Mouse (Mus musculus): ENCODE measurements around the gene Sfxn4. TPM values are rescaled to one million over a fixed set of nuclear protein-coding genes. Genes with fewer than 3 reads are reported as not detected.
"Not testable (repeated sequence)": the region's sequence is repeated elsewhere in the genome, so short reads cannot be mapped to it uniquely, and the experiment has no call there.

Gene Sfxn4
- total and polyA plus RNA-seq, 3 experiments = 2.2 to 3.9 (median 3.1) TPM

DNA sequence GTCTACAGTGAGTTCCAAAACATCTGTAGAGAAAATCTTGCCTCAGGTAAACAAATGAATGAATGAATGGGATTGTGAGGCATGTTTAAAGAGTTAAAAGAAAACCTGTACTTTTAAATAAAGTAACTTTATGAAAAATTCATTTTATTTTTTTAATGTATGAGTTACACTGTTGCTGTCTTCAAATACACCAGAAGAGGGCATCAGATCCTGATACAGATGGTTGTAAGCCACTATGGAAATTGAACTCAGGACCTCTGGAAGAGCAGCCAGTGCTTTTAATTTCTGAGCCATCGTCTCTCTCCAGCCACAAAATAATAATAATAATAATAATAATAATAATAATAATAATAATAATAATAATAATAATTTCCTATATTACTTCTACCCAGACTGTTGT is 9.2 kb upstream of the Sfxn4 start:
- dilution Hi-C loops (cut with MboI; ENCODE audit: extremely low pct_ligation_motif_present, extremely low pct_unique_long_range_greater_than_20kb, low sequenced_read_pairs) = no loop called here
- Histone ChIP-seq H3K27me3 (replicated peaks) (no peaks in the 10 kb centered on the region), H3K36me3 (replicated peaks in 1 of 2; ENCODE audit: control insufficient read depth in 1 of 2, insufficient read depth in 1 of 2, low read length in 1 of 2) (peaks cover 29 to 54% of the 10 kb centered on the region in 2 experiments), H3K4me3 (replicated peaks in 1 of 3; ENCODE audit: low read depth in 2 of 3, low read length in 2 of 3, poor library complexity in 1 of 3) (no peak overlapping the region), H3K79me2 (replicated peaks; ENCODE audit: control insufficient read depth, extremely low read depth, insufficient read depth, poor library complexity, severe bottlenecking) (peaks cover 39% of the 10 kb centered on the region), H3K4me1 (ENCODE audit: control insufficient read depth in 1 of 2, insufficient read depth in 2 of 2) (peaks cover 5 to 26% of the 10 kb centered on the region in 2 experiments; a peak in 3 of 4 replicates), H3K27ac (ENCODE audit: insufficient read depth, low read depth) (no peak overlapping the region), H3K4me2 (ENCODE audit: insufficient read depth, low read depth, poor library complexity, severe bottlenecking) (no peak overlapping the region), H3K9ac (ENCODE audit: insufficient read depth, low read depth) (no peak overlapping the region), H3K9me3 (replicated peaks; ENCODE audit: low read length) (no peaks in the 10 kb centered on the region)
- TF ChIP-seq SMC3 (IDR thresholded peaks at IDR 0.05; ENCODE audit: low read depth, low read length) (peak; percentile 39; the same call in 1 of the 2 replicates), RAD21 (IDR thresholded peaks at IDR 0.05; ENCODE audit: low read depth, low read length) (peak; percentile 44), CTCF (conservative IDR thresholded peaks at IDR 0.05 in 1 of 2, IDR thresholded peaks at IDR 0.05 in 1 of 2; ENCODE audit: low read depth in 2 of 2, low read length in 2 of 2) (peak in 1 of 2 experiments; percentile 60; a peak in 2 of 4 replicates), TCF12 (IDR thresholded peaks at IDR 0.05; ENCODE audit: low read depth, low read length) (no peak), ZC3H11A (IDR thresholded peaks at IDR 0.05; ENCODE audit: low read depth, low read length) (no peak)
- in situ Hi-C loops (cut with MboI; ENCODE audit: low pct_ligation_motif_present, low pct_unique_long_range_greater_than_20kb, low sequenced_read_pairs) = no loop called here
- DNase-seq (ENCODE audit: extremely low read depth) = no peak

DNA sequence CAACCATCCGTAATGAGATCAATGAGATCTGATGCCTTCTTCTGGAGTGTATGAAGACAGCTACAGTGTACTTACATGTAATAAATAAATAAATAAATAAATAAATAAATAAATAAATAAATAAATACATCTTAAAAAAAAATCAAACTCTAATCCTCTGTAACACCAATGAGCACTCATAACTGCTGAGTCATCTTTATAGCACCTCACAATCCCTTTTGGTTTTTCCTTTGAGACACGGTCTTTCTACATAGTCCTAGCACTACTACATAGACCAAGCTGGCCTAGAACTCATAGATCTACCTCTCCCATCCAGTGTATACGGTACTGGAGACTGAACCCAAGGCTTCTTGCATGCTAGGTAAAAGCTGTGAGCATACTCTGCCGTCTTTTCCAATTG is 4.9 kb upstream of the Sfxn4 start:
- H3K27ac ChIP-seq (ENCODE audit: insufficient read depth, low read depth); H3K9me3 ChIP-seq (replicated peaks; ENCODE audit: low read length); H3K4me2 ChIP-seq (ENCODE audit: insufficient read depth, low read depth, poor library complexity, severe bottlenecking); H3K4me3 ChIP-seq (replicated peaks in 1 of 3; ENCODE audit: low read depth in 2 of 3, low read length in 2 of 3, poor library complexity in 1 of 3); in situ Hi-C loops (cut with MboI; ENCODE audit: low pct_ligation_motif_present, low pct_unique_long_range_greater_than_20kb, low sequenced_read_pairs); H3K27me3 ChIP-seq (replicated peaks); H3K9ac ChIP-seq (ENCODE audit: insufficient read depth, low read depth); dilution Hi-C loops (cut with MboI; ENCODE audit: extremely low pct_ligation_motif_present, extremely low pct_unique_long_range_greater_than_20kb, low sequenced_read_pairs); DNase-seq (ENCODE audit: extremely low read depth); H3K4me1 ChIP-seq (ENCODE audit: control insufficient read depth in 1 of 2, insufficient read depth in 2 of 2): not testable (repeated sequence)
- Histone ChIP-seq H3K79me2 (replicated peaks; ENCODE audit: control insufficient read depth, extremely low read depth, insufficient read depth, poor library complexity, severe bottlenecking) (peaks cover 11% of the 10 kb centered on the region), H3K36me3 (replicated peaks in 1 of 2; ENCODE audit: control insufficient read depth in 1 of 2, insufficient read depth in 1 of 2, low read length in 1 of 2) (peaks cover 38 to 69% of the 10 kb centered on the region in 2 experiments)
- peak; percentile 23; the same call in 1 of the 2 replicates for TF ChIP-seq MAFK (IDR thresholded peaks at IDR 0.05; ENCODE audit: insufficient replicate concordance, low read length)

DNA sequence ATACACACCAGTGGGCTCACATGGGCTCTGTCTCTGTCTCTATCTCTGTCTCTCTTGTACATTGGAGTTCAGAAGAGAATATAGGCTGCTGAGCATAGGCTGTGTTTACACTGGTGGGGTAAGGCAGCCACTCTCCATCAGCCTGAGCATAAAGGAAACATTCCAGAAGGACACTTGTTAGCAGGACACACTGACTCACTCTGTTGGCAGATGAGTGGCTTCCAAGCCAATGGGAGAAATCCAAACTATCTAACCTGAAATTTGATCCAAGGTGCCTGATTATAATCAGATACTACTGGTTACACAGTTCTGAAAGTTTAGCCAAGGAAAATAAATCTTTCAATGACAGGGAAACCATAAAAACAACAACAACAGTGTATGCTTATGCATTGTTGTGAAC is 15.5 kb downstream of the Sfxn4 start:
- TF ChIP-seq GABPA (IDR thresholded peaks at IDR 0.05; ENCODE audit: insufficient replicate concordance, low read depth, low read length) (no peak), MAZ (IDR thresholded peaks at IDR 0.05; ENCODE audit: low read depth, low read length) (no peak), JUN (IDR thresholded peaks at IDR 0.05; ENCODE audit: insufficient read depth, low read depth, low read length) (no peak), RAD21 (IDR thresholded peaks at IDR 0.05; ENCODE audit: low read depth, low read length) (no peak), POLR2A (IDR thresholded peaks at IDR 0.05; ENCODE audit: low read depth, low read length) (no peak), ZKSCAN1 (IDR thresholded peaks at IDR 0.05; ENCODE audit: borderline replicate concordance, low read depth, low read length) (no peak), MXI1 (IDR thresholded peaks at IDR 0.05; ENCODE audit: low read depth, low read length) (no peak), POLR2AphosphoS2 (IDR thresholded peaks at IDR 0.05; ENCODE audit: low read depth, low read length) (no peak), USF1 (IDR thresholded peaks at IDR 0.05; ENCODE audit: low read depth, low read length) (no peak), ETS1 (conservative IDR thresholded peaks at IDR 0.05; ENCODE audit: low read depth, low read length) (no peak), CHD2 (IDR thresholded peaks at IDR 0.05; ENCODE audit: low read length) (no peak), KAT2A (IDR thresholded peaks at IDR 0.05; ENCODE audit: insufficient replicate concordance, low read length) (no peak), TBP (conservative IDR thresholded peaks at IDR 0.05; ENCODE audit: low read depth, low read length) (no peak)
- dilution Hi-C loops (cut with MboI; ENCODE audit: extremely low pct_ligation_motif_present, extremely low pct_unique_long_range_greater_than_20kb, low sequenced_read_pairs) (no loop called here), in situ Hi-C loops (cut with MboI; ENCODE audit: low pct_ligation_motif_present, low pct_unique_long_range_greater_than_20kb, low sequenced_read_pairs) (no loop called here)
- Histone ChIP-seq H3K27ac (ENCODE audit: insufficient read depth, low read depth) (no peak overlapping the region), H3K4me1 (ENCODE audit: control insufficient read depth in 1 of 2, insufficient read depth in 2 of 2) (no peaks in the 10 kb centered on the region), H3K27me3 (replicated peaks) (no peaks in the 10 kb centered on the region), H3K4me3 (replicated peaks in 1 of 3; ENCODE audit: low read depth in 2 of 3, low read length in 2 of 3, poor library complexity in 1 of 3) (no peak overlapping the region), H3K79me2 (replicated peaks; ENCODE audit: control insufficient read depth, extremely low read depth, insufficient read depth, poor library complexity, severe bottlenecking) (no peaks in the 10 kb centered on the region), H3K36me3 (replicated peaks in 1 of 2; ENCODE audit: control insufficient read depth in 1 of 2, insufficient read depth in 1 of 2, low read length in 1 of 2) (peaks cover 11 to 55% of the 10 kb centered on the region in 2 experiments), H3K4me2 (ENCODE audit: insufficient read depth, low read depth, poor library complexity, severe bottlenecking) (no peak overlapping the region), H3K9ac (ENCODE audit: insufficient read depth, low read depth) (no peak overlapping the region), H3K9me3 (replicated peaks; ENCODE audit: low read length) (no peaks in the 10 kb centered on the region)
- no peak for DNase-seq (ENCODE audit: extremely low read depth)
